Mouse (Mus musculus): ENCODE measurements at regions not wholly inside any gene's neighbourhood (a gene's known extent, or its start where the extent isn't known, plus 50 kb on each side); places are given as distances from the start of the nearest gene placed in this dataset.

GRCm38 (mm10) chr10:56587205-56587604, 210.1 kb downstream of the Gja1 start:
- Histone ChIP-seq H3K9me3 (ENCODE audit: low read length) (no peaks in the 10 kb centered on the region), H3K4me3 (ENCODE audit: low read depth, low read length) (no peak overlapping the region), H3K27ac (ENCODE audit: low read depth, low read length) (no peak overlapping the region), H3K4me2 (ENCODE audit: low read depth) (no peak overlapping the region), H3K27me3 (ENCODE audit: insufficient read depth, low read length) (no peaks in the 10 kb centered on the region), H3K4me1 (ENCODE audit: insufficient read depth) (no peaks in the 10 kb centered on the region), H3K36me3 (ENCODE audit: insufficient read depth) (no peaks in the 10 kb centered on the region), H3K9ac (no peak overlapping the region)
- no peak for ATAC-seq
- TF ChIP-seq CTCF (IDR thresholded peaks at IDR 0.05; ENCODE audit: low read depth), result no peak
- 62% methylated on average over 2 of the region's 2 CpGs for WGBS
- DNase-seq, result no peak

- Histone ChIP-seq H3K4me3 (ENCODE audit: low read depth, low read length) (no peak overlapping the region), H3K36me3 (ENCODE audit: insufficient read depth) (no peaks in the 10 kb centered on the region), H3K9ac (no peak overlapping the region), H3K27me3 (ENCODE audit: insufficient read depth, low read length) (no peaks in the 10 kb centered on the region), H3K4me2 (ENCODE audit: low read depth) (no peak overlapping the region), H3K27ac (ENCODE audit: low read depth, low read length) (no peak overlapping the region), H3K9me3 (ENCODE audit: low read length) (no peaks in the 10 kb centered on the region), H3K4me1 (ENCODE audit: insufficient read depth) (no peaks in the 10 kb centered on the region)
- ATAC-seq, result no peak
- no peak for DNase-seq
- TF ChIP-seq CTCF (IDR thresholded peaks at IDR 0.05; ENCODE audit: low read depth), result no peak
- WGBS, result 85% methylated on average over 5 of the region's 5 CpGs
These were observed 220.3 kb downstream of the Gja1 start for GRCm38 (mm10) chr10:56597382-56597781.

GRCm38 (mm10) chr10:56598191-56598590, 221.1 kb downstream of the Gja1 start:
- Histone ChIP-seq H3K27ac (ENCODE audit: low read depth, low read length) (no peak overlapping the region), H3K4me3 (ENCODE audit: low read depth, low read length) (no peak overlapping the region), H3K4me1 (ENCODE audit: insufficient read depth) (no peaks in the 10 kb centered on the region), H3K36me3 (ENCODE audit: insufficient read depth) (no peaks in the 10 kb centered on the region), H3K9me3 (ENCODE audit: low read length) (no peaks in the 10 kb centered on the region), H3K27me3 (ENCODE audit: insufficient read depth, low read length) (no peaks in the 10 kb centered on the region), H3K9ac (no peak overlapping the region), H3K4me2 (ENCODE audit: low read depth) (no peak overlapping the region)
- ATAC-seq (no peak), DNase-seq (no peak)
- no peak for TF ChIP-seq CTCF (IDR thresholded peaks at IDR 0.05; ENCODE audit: low read depth)
- WGBS, result 85% methylated on average over 3 of the region's 3 CpGs

GRCm38 (mm10) chr10:56599923-56600322, 222.8 kb downstream of the Gja1 start:
- no peak overlapping the region for H3K4me3 ChIP-seq (ENCODE audit: low read depth, low read length)
- 79% methylated on average over 4 of the region's 4 CpGs for WGBS
- no peak overlapping the region for H3K4me2 ChIP-seq (ENCODE audit: low read depth)
- no peaks in the 10 kb centered on the region for H3K36me3 ChIP-seq (ENCODE audit: insufficient read depth)
- H3K27ac ChIP-seq (ENCODE audit: low read depth, low read length), result no peak overlapping the region
- no peaks in the 10 kb centered on the region for H3K9me3 ChIP-seq (ENCODE audit: low read length)
- TF ChIP-seq CTCF (IDR thresholded peaks at IDR 0.05; ENCODE audit: low read depth), result no peak
- ATAC-seq (no peak), DNase-seq (no peak)
- H3K9ac ChIP-seq, result no peak overlapping the region
- H3K27me3 ChIP-seq (ENCODE audit: insufficient read depth, low read length), result no peaks in the 10 kb centered on the region
- H3K4me1 ChIP-seq (ENCODE audit: insufficient read depth), result no peaks in the 10 kb centered on the region

GRCm38 (mm10) chr10:56611564-56612288, 234.6 kb downstream of the Gja1 start:
- Histone ChIP-seq H3K27me3 (ENCODE audit: insufficient read depth, low read length) (no peaks in the 10 kb centered on the region), H3K9ac (no peak overlapping the region), H3K4me1 (ENCODE audit: insufficient read depth) (no peaks in the 10 kb centered on the region), H3K4me2 (ENCODE audit: low read depth) (no peak overlapping the region), H3K27ac (ENCODE audit: low read depth, low read length) (no peak overlapping the region), H3K9me3 (ENCODE audit: low read length) (no peaks in the 10 kb centered on the region), H3K4me3 (ENCODE audit: low read depth, low read length) (no peak overlapping the region), H3K36me3 (ENCODE audit: insufficient read depth) (no peaks in the 10 kb centered on the region)
- DNase-seq, result peak; percentile 7
- no peak for TF ChIP-seq CTCF (IDR thresholded peaks at IDR 0.05; ENCODE audit: low read depth)
- ATAC-seq, result peak; percentile 63
- WGBS, result 52% methylated on average over 8 of the region's 8 CpGs

GRCm38 (mm10) chr10:56642656-56643055, 265.5 kb downstream of the Gja1 start:
- Histone ChIP-seq H3K36me3 (ENCODE audit: insufficient read depth) (no peaks in the 10 kb centered on the region), H3K4me2 (ENCODE audit: low read depth) (no peak overlapping the region), H3K9ac (no peak overlapping the region), H3K27ac (ENCODE audit: low read depth, low read length) (no peak overlapping the region), H3K9me3 (ENCODE audit: low read length) (no peaks in the 10 kb centered on the region), H3K4me1 (ENCODE audit: insufficient read depth) (no peaks in the 10 kb centered on the region), H3K27me3 (ENCODE audit: insufficient read depth, low read length) (no peaks in the 10 kb centered on the region), H3K4me3 (ENCODE audit: low read depth, low read length) (no peak overlapping the region)
- ATAC-seq, result no peak
- 90% methylated on average over 2 of the region's 2 CpGs for WGBS
- no peak for TF ChIP-seq CTCF (IDR thresholded peaks at IDR 0.05; ENCODE audit: low read depth)
- DNase-seq, result no peak

- TF ChIP-seq CTCF (IDR thresholded peaks at IDR 0.05; ENCODE audit: low read depth), result no peak
- H3K9ac ChIP-seq, result no peak overlapping the region
- DNase-seq (no peak), ATAC-seq (no peak)
- no peak overlapping the region for H3K27ac ChIP-seq (ENCODE audit: low read depth, low read length)
- no peaks in the 10 kb centered on the region for H3K27me3 ChIP-seq (ENCODE audit: insufficient read depth, low read length)
- H3K4me2 ChIP-seq (ENCODE audit: low read depth), result no peak overlapping the region
- no peak overlapping the region for H3K4me3 ChIP-seq (ENCODE audit: low read depth, low read length)
- H3K4me1 ChIP-seq (ENCODE audit: insufficient read depth), result no peaks in the 10 kb centered on the region
- no peaks in the 10 kb centered on the region for H3K9me3 ChIP-seq (ENCODE audit: low read length)
- no peaks in the 10 kb centered on the region for H3K36me3 ChIP-seq (ENCODE audit: insufficient read depth)
- 62% methylated on average over 12 of the region's 12 CpGs for WGBS
These were observed 266.4 kb downstream of the Gja1 start for GRCm38 (mm10) chr10:56643376-56644135.
